Mouse (Mus musculus): Measurements from ENCODE around the gene Kctd11.
A peak's percentile ranks its signal among the peaks of the same experiment; 100 is the strongest.
"Not testable (repeated sequence)": the region's sequence is repeated elsewhere in the genome, so short reads cannot be mapped to it uniquely, and the experiment has no call there.

Kctd11 gene

GRCm38 (mm10) chr11:69880853-69881603, at the start of gene Kctd11:
TSS of gene Kctd11 (minus strand) at chr11:69881406.
- DNase-seq (ENCODE audit: low read depth, low spot score), result peak; percentile 59

GRCm38 (mm10) chr11:69930176-69930575, 49.0 kb upstream of the Kctd11 start:
- DNase-seq (ENCODE audit: low read depth, low spot score), result not testable (repeated sequence)

GRCm38 (mm10) chr11:69929712-69930111, 48.5 kb upstream of the Kctd11 start:
- no peak for DNase-seq (ENCODE audit: low read depth, low spot score)

GRCm38 (mm10) chr11:69927501-69927900, 46.3 kb upstream of the Kctd11 start:
- DNase-seq (ENCODE audit: low read depth, low spot score), result no peak

GRCm38 (mm10) chr11:69922796-69923195, 41.6 kb upstream of the Kctd11 start:
- no peak for DNase-seq (ENCODE audit: low read depth, low spot score)

- no peak for DNase-seq (ENCODE audit: low read depth, low spot score)
Measured at GRCm38 (mm10) chr11:69922012-69922756, 41.0 kb upstream of the Kctd11 start.

GRCm38 (mm10) chr11:69921114-69922011, 40.2 kb upstream of the Kctd11 start, which contains the start of gene Eif5a:
TSS of gene Eif5a (minus strand) at chr11:69921958.
- peak; percentile 100 for DNase-seq (ENCODE audit: low read depth, low spot score)

GRCm38 (mm10) chr11:69920266-69921031, 39.2 kb upstream of the Kctd11 start:
- DNase-seq (ENCODE audit: low read depth, low spot score), result no peak

- DNase-seq (ENCODE audit: low read depth, low spot score), result no peak
Measured at GRCm38 (mm10) chr11:69919661-69920265, 38.6 kb upstream of the Kctd11 start.

- no peak for DNase-seq (ENCODE audit: low read depth, low spot score)
Measured at GRCm38 (mm10) chr11:69919053-69919452, 37.8 kb upstream of the Kctd11 start.

- no peak for DNase-seq (ENCODE audit: low read depth, low spot score)
Measured at GRCm38 (mm10) chr11:69918118-69918517, 36.9 kb upstream of the Kctd11 start.

- DNase-seq (ENCODE audit: low read depth, low spot score), result no peak
Measured at GRCm38 (mm10) chr11:69917379-69917948, 36.3 kb upstream of the Kctd11 start.

GRCm38 (mm10) chr11:69916652-69917378, 35.6 kb upstream of the Kctd11 start:
- not testable (repeated sequence) for DNase-seq (ENCODE audit: low read depth, low spot score)

GRCm38 (mm10) chr11:69915667-69916627, 34.7 kb upstream of the Kctd11 start:
- DNase-seq (ENCODE audit: low read depth, low spot score), result no peak

- DNase-seq (ENCODE audit: low read depth, low spot score), result no peak
Measured at GRCm38 (mm10) chr11:69914917-69915430, 33.8 kb upstream of the Kctd11 start.

- DNase-seq (ENCODE audit: low read depth, low spot score), result no peak
Measured at GRCm38 (mm10) chr11:69914372-69914764, 33.2 kb upstream of the Kctd11 start.

GRCm38 (mm10) chr11:69913554-69914371, 32.6 kb upstream of the Kctd11 start, which contains the start of gene Gps2:
TSS of gene Gps2 (plus strand) at chr11:69913888.
- peak; percentile 94 for DNase-seq (ENCODE audit: low read depth, low spot score)

Data from forelimb bud, embryonic 11.5 days (tissue).